Mouse (Mus musculus): ENCODE measurements around the gene Tnk2. TPM values are rescaled to one million over a fixed set of nuclear protein-coding genes. Genes with fewer than 3 reads are reported as not detected.

Tnk2 gene
- polyA plus RNA-seq, 1 experiment: 238 TPM

- no peak overlapping the region for H3K27ac ChIP-seq (ENCODE audit: insufficient read depth, low read length)
- no peaks in the 10 kb centered on the region; the same call in 1 of the 2 replicates for H3K27me3 ChIP-seq (ENCODE audit: control insufficient read depth, insufficient read depth, low read length)
Measured at GRCm38 (mm10) chr16:32728240-32728639, 84.6 kb downstream of the Tnk2 start.

DNA sequence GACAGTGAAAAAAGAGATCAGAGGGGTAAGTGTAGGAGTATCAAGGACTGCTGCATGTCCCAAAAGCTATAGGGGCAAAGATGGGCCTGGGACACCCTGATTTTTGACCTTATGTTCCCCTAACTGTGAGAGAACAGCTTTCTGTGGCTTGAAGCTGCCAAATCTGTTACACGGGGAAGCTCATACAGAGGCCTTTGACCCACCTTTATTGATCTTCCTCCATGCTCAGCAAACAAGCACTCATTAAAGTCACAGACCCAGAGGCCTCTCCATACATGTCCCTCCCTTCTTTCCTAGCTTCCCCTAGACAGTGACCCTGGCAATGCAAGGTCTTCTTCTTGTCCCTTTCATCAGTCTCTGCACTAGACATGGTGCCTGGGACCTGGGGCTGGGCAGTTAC lies 85.1 kb downstream of the Tnk2 start:
- 93% methylated on average over 1 of the region's 1 CpGs for WGBS
- H3K4me1 ChIP-seq (ENCODE audit: control insufficient read depth, insufficient read depth, low read length): peaks cover 5% of the 10 kb centered on the region; the same call in 1 of the 2 replicates
- no peak for TF ChIP-seq CTCF (IDR thresholded peaks at IDR 0.05; ENCODE audit: borderline replicate concordance, insufficient read depth, low read depth, low read length)
- TF ChIP-seq POLR2A (IDR thresholded peaks at IDR 0.05; ENCODE audit: borderline replicate concordance, insufficient read depth, low read length): no peak
- no peak overlapping the region for H3K4me3 ChIP-seq (replicated peaks; ENCODE audit: insufficient read depth, low read depth, low read length)
- no peak for DNase-seq
- no peaks in the 10 kb centered on the region; the same call in 1 of the 2 replicates for H3K27me3 ChIP-seq (ENCODE audit: control insufficient read depth, insufficient read depth, low read length)
- H3K27ac ChIP-seq (ENCODE audit: insufficient read depth, low read length): no peak overlapping the region

More at GRCm38 (mm10) chr16:32728240-32728639, 84.6 kb downstream of the Tnk2 start:
- no peak for TF ChIP-seq CTCF (IDR thresholded peaks at IDR 0.05; ENCODE audit: borderline replicate concordance, insufficient read depth, low read depth, low read length)
- no peak for TF ChIP-seq POLR2A (IDR thresholded peaks at IDR 0.05; ENCODE audit: borderline replicate concordance, insufficient read depth, low read length)
- no peak for DNase-seq
- no peak overlapping the region for H3K4me3 ChIP-seq (replicated peaks; ENCODE audit: insufficient read depth, low read depth, low read length)
- H3K4me1 ChIP-seq (ENCODE audit: control insufficient read depth, insufficient read depth, low read length): peaks cover 5% of the 10 kb centered on the region; the same call in 1 of the 2 replicates

Other genes with a start within 250 kb of the Tnk2 start
- gene Tm4sf19, start 243.4 kb upstream of the Tnk2 start, polyA plus RNA-seq (2012; rRNA removed): not detected in 2 replicates
- 24.7 and 25.2 TPM in 2 replicates for gene Tctex1d2, start 224.2 kb upstream of the Tnk2 start, polyA plus RNA-seq (2012; rRNA removed)
- 33.4 and 35.4 TPM in 2 replicates for gene Pcyt1a, start 213.0 kb upstream of the Tnk2 start, polyA plus RNA-seq (2012; rRNA removed)
- 0.03 and 0.05 TPM in 2 replicates for gene Slc51a, start 156.0 kb upstream of the Tnk2 start, polyA plus RNA-seq (2012; rRNA removed)
- not detected in 2 replicates for gene Zdhhc19, start 147.6 kb upstream of the Tnk2 start, polyA plus RNA-seq (2012; rRNA removed)
- 76.7 and 82.5 TPM in 2 replicates for gene Tfrc, start 35.0 kb upstream of the Tnk2 start, polyA plus RNA-seq (2012; rRNA removed)
- gene Muc4, start 92.0 kb downstream of the Tnk2 start, polyA plus RNA-seq (2012; rRNA removed): 0.03 TPM in 1 of 2 replicates, not detected in the other
- gene Muc20, start 153.6 kb downstream of the Tnk2 start, polyA plus RNA-seq (2012; rRNA removed): not detected in 2 replicates
- not detected in 2 replicates for gene Smbd1, start 166.6 kb downstream of the Tnk2 start, polyA plus RNA-seq (2012; rRNA removed)
- 52.5 and 53.7 TPM in 2 replicates for gene Fyttd1, start 233.6 kb downstream of the Tnk2 start, polyA plus RNA-seq (2012; rRNA removed)
- gene Rubcn, start 233.9 kb downstream of the Tnk2 start, polyA plus RNA-seq (2012; rRNA removed): 71.9 and 73.4 TPM in 2 replicates